Mouse (Mus musculus): Measurements from ENCODE around the gene U2af1l4. TPM values are rescaled to one million over a fixed set of nuclear protein-coding genes. Genes with fewer than 3 reads are reported as not detected.

U2af1l4 gene
- polyA plus RNA-seq, 1 experiment from 2014 or later, result 73.8 TPM

DNA sequence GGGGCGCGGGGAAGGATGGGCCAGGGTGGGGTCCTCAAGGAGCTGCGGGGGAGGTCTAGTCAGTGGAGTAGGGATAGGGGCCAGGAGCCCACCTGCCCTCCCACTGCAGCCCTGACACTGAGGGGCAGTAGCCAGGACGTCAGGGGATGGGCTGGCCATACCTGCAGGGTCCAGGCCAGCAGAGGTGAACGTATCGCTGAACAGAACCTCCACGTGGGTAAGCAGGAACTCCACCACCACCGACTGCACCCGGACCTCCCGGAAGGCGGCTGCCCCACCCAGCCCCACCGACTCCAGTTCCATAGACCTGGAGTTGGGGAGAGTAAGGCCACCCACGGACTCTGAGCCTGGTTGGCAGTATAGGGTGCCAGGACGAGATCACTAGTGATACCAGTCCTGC is 36.1 kb upstream of the U2af1l4 start:
- no peak overlapping the region for H3K4me2 ChIP-seq (ENCODE audit: low read depth, low read length)
- H3K4me3 ChIP-seq (ENCODE audit: low read length), result no peak overlapping the region
- no peaks in the 10 kb centered on the region for H3K9me3 ChIP-seq (ENCODE audit: control insufficient read depth, low read length)
- H3K9ac ChIP-seq (ENCODE audit: low read depth, low read length), result 0 out of 2 replicates have a peak overlapping the region, but pooled peaks have one; percentile 57
- H3K4me1 ChIP-seq (ENCODE audit: control insufficient read depth, insufficient read depth, low read length), result peaks cover 10% of the 10 kb centered on the region
- ATAC-seq, result no peak
- no peaks in the 10 kb centered on the region for H3K27me3 ChIP-seq (replicated peaks; ENCODE audit: control insufficient read depth, insufficient read depth, low read length)
- H3K36me3 ChIP-seq (ENCODE audit: control insufficient read depth, insufficient read depth, low read length), result peaks cover 23% of the 10 kb centered on the region
- no peak overlapping the region for H3K27ac ChIP-seq (ENCODE audit: low read length)
- WGBS, result 77% methylated on average over 14 of the region's 14 CpGs

DNA sequence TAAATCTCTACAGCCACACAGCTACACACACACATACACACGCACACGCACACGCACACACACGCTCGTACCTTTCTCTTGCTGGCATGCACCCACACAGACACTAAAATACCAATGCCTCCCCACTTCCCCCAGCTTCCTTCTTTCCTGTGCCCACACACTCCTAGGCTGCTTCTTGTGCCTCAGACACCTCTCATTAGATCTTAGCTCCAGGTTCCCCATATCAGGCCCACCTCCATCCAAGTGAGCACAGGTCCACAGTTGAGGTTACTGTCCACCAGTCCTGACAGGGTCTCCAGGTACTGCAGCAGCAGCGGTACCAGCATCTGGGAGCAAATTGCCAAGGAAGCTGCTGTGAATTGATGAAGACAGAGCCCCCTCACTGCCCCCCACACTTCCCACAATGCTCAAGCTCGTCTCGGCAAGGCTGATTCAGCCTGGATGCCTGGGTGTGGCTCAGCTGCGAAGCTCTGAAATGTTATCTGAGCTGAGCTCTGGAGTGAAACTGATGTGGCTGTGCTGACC is 31.7 kb upstream of the U2af1l4 start:
- no peak overlapping the region for H3K4me3 ChIP-seq (ENCODE audit: low read length)
- 76% methylated on average over 9 of the region's 9 CpGs for WGBS
- no peaks in the 10 kb centered on the region for H3K9me3 ChIP-seq (ENCODE audit: control insufficient read depth, low read length)
- no peak overlapping the region for H3K4me2 ChIP-seq (ENCODE audit: low read depth, low read length)
- H3K27ac ChIP-seq (ENCODE audit: low read length), result no peak overlapping the region
- peaks cover 14% of the 10 kb centered on the region; the same call in 1 of the 2 replicates for H3K36me3 ChIP-seq (ENCODE audit: control insufficient read depth, insufficient read depth, low read length)
- H3K9ac ChIP-seq (ENCODE audit: low read depth, low read length), result 0 out of 2 replicates have a peak overlapping the region, but pooled peaks have one; percentile 16
- H3K27me3 ChIP-seq (replicated peaks; ENCODE audit: control insufficient read depth, insufficient read depth, low read length), result no peaks in the 10 kb centered on the region
- H3K4me1 ChIP-seq (ENCODE audit: control insufficient read depth, insufficient read depth, low read length), result peaks cover 30% of the 10 kb centered on the region
- ATAC-seq, result no peak

GRCm38 (mm10) chr7:30532931-30533330 is 30.2 kb upstream of the U2af1l4 start:
- peak overlapping the region; percentile 40; the same call in 1 of the 2 replicates for H3K9ac ChIP-seq (ENCODE audit: low read depth, low read length)
- no peak overlapping the region; the same call in 1 of the 2 replicates for H3K27ac ChIP-seq (ENCODE audit: low read length)
- H3K4me2 ChIP-seq (ENCODE audit: low read depth, low read length), result peak overlapping the region; percentile 19; the same call in 1 of the 2 replicates
- no peaks in the 10 kb centered on the region for H3K27me3 ChIP-seq (replicated peaks; ENCODE audit: control insufficient read depth, insufficient read depth, low read length)
- peaks cover 10% of the 10 kb centered on the region; the same call in 1 of the 2 replicates for H3K36me3 ChIP-seq (ENCODE audit: control insufficient read depth, insufficient read depth, low read length)
- WGBS, result 40% methylated on average over 8 of the region's 8 CpGs
- H3K4me1 ChIP-seq (ENCODE audit: control insufficient read depth, insufficient read depth, low read length), result peaks cover 27% of the 10 kb centered on the region
- no peaks in the 10 kb centered on the region for H3K9me3 ChIP-seq (ENCODE audit: control insufficient read depth, low read length)
- no peak for ATAC-seq
- H3K4me3 ChIP-seq (ENCODE audit: low read length), result no peak overlapping the region

- H3K27ac ChIP-seq (ENCODE audit: low read length), result no peak overlapping the region; the same call in 1 of the 2 replicates
These were observed 29.0 kb upstream of the U2af1l4 start for GRCm38 (mm10) chr7:30533941-30534632.

DNA sequence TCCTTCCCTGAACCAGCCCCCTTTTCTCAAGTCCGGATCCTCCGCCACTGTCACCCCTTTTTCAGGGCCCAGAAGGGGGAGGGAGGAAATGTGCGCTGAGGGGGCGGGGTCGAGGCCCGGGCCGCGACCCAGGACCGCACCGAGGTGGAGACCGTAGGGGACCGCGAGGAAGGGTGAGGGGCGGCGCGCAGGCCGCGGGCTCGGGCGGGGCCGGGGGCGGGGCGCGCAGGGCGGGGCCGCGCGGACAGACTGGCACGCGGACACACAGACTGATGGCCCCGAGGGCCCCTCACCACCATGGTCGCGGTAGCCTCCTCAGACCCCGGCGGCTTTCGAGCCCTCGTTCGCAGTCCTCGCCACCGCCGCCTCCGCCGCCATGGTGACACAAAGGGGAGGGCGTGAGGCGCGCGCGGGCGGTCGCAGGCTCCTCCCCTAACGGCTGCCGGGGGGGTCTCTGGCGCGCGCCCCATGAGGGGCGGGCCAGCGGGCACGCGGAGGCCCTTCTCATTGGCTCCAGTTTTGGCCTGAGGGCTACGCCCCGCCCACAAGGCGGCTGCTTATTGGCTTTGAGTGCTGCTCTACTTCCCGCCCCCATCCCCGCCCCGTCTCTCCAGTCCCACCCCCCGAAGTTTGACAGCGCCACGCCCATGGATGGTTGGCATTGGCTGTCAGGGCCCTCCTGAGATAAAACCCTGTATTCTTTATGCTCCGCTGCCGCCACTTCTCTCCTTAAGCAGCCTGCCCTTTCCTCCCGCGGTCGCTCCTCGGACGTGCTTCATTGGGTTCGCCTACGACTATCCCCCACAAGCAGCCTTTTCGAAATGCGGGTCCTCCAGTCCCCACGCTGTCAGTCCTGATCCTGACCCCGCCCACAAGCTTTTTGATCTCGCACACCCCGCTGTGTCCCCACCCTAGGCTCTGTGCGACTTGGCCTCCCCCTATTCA is 28.2 kb upstream of the U2af1l4 start, which contains the start of gene Arhgap33:
Gene Arhgap33, minus strand, starts transcription at position 428 of the 945 bp plus-strand sequence.
- Histone ChIP-seq H3K4me1 (ENCODE audit: control insufficient read depth, insufficient read depth, low read length) (peaks cover 27% of the 10 kb centered on the region), H3K4me2 (ENCODE audit: low read depth, low read length) (peak within 1 kb of the TSS; percentile 97), H3K36me3 (ENCODE audit: control insufficient read depth, insufficient read depth, low read length) (no peaks in the 10 kb centered on the region), H3K27me3 (replicated peaks; ENCODE audit: control insufficient read depth, insufficient read depth, low read length) (no peaks in the 10 kb centered on the region), H3K9ac (ENCODE audit: low read depth, low read length) (peak within 1 kb of the TSS; percentile 78), H3K4me3 (ENCODE audit: low read length) (peak within 1 kb of the TSS; percentile 80), H3K9me3 (ENCODE audit: control insufficient read depth, low read length) (no peaks in the 10 kb centered on the region), H3K27ac (ENCODE audit: low read length) (peak within 1 kb of the TSS; percentile 63)
- peak; percentile 94 for ATAC-seq
- under 1% methylated on average over 72 of the region's 84 CpGs for WGBS

More at GRCm38 (mm10) chr7:30533941-30534632, 29.0 kb upstream of the U2af1l4 start:
- Histone ChIP-seq H3K27me3 (replicated peaks; ENCODE audit: control insufficient read depth, insufficient read depth, low read length) (no peaks in the 10 kb centered on the region), H3K4me3 (ENCODE audit: low read length) (peak overlapping the region; percentile 80), H3K36me3 (ENCODE audit: control insufficient read depth, insufficient read depth, low read length) (peaks cover 4% of the 10 kb centered on the region; the same call in 1 of the 2 replicates), H3K9ac (ENCODE audit: low read depth, low read length) (peak overlapping the region; percentile 78), H3K4me2 (ENCODE audit: low read depth, low read length) (peak overlapping the region; percentile 97), H3K4me1 (ENCODE audit: control insufficient read depth, insufficient read depth, low read length) (peaks cover 27% of the 10 kb centered on the region), H3K9me3 (ENCODE audit: control insufficient read depth, low read length) (no peaks in the 10 kb centered on the region)
- peak; percentile 16 for ATAC-seq
- WGBS, result 14% methylated on average over 23 of the region's 26 CpGs

GRCm38 (mm10) chr7:30540572-30540971 is 22.5 kb upstream of the U2af1l4 start:
- Histone ChIP-seq H3K4me2 (ENCODE audit: low read depth, low read length) (no peak overlapping the region), H3K36me3 (ENCODE audit: control insufficient read depth, insufficient read depth, low read length) (peaks cover 8% of the 10 kb centered on the region; the same call in 1 of the 2 replicates), H3K27me3 (replicated peaks; ENCODE audit: control insufficient read depth, insufficient read depth, low read length) (no peaks in the 10 kb centered on the region), H3K9ac (ENCODE audit: low read depth, low read length) (no peak overlapping the region), H3K4me1 (ENCODE audit: control insufficient read depth, insufficient read depth, low read length) (peaks cover under 1% of the 10 kb centered on the region), H3K4me3 (ENCODE audit: low read length) (no peak overlapping the region), H3K9me3 (ENCODE audit: control insufficient read depth, low read length) (no peaks in the 10 kb centered on the region), H3K27ac (ENCODE audit: low read length) (no peak overlapping the region)
- WGBS, result 90% methylated on average over 7 of the region's 7 CpGs
- no peak for ATAC-seq

DNA sequence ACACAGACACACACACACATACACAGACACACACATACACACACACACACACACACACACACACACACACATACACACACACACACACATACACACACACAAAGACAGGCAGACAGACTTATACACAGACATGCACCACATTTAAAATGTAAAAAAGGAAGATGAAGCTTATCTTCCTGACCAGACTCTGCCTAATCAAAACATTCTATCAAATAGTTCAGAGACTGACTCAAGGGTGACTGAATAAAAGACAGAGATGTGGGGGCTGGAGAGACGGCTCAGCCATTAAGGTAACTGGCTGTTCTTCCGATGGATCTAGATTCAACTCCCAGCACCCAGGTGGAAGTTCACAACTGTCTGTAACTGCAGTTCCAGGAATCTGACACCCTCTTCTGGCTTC is 18.8 kb upstream of the U2af1l4 start:
- ATAC-seq, result no peak
- WGBS, result 94% methylated on average over 2 of the region's 2 CpGs
- Histone ChIP-seq H3K36me3 (ENCODE audit: control insufficient read depth, insufficient read depth, low read length) (peaks cover 11% of the 10 kb centered on the region), H3K9me3 (ENCODE audit: control insufficient read depth, low read length) (no peaks in the 10 kb centered on the region), H3K4me3 (ENCODE audit: low read length) (no peak overlapping the region), H3K4me2 (ENCODE audit: low read depth, low read length) (no peak overlapping the region), H3K4me1 (ENCODE audit: control insufficient read depth, insufficient read depth, low read length) (no peaks in the 10 kb centered on the region), H3K9ac (ENCODE audit: low read depth, low read length) (no peak overlapping the region), H3K27me3 (replicated peaks; ENCODE audit: control insufficient read depth, insufficient read depth, low read length) (no peaks in the 10 kb centered on the region), H3K27ac (ENCODE audit: low read length) (no peak overlapping the region)

DNA sequence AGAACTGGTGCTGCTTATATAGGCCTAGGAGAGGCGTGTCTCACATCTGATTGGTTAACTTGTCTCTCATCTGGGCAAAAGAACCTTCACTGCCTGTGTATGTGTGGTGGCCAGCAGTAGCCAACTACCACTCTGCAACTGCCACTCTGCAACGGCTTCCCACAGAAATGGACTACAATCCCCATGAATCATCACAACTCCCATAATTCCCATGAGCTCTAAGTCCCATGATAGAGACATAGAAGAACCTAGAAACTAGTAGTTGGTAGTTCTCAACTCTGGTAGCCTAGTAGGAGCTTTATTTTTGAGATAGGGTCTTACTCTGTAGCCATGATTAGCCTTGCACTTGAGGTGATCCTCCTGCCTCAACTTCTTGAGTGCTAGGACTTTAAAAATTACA is 13.2 kb upstream of the U2af1l4 start:
- ATAC-seq, result no peak
- peaks cover 6% of the 10 kb centered on the region for H3K36me3 ChIP-seq (ENCODE audit: control insufficient read depth, insufficient read depth, low read length)

DNA sequence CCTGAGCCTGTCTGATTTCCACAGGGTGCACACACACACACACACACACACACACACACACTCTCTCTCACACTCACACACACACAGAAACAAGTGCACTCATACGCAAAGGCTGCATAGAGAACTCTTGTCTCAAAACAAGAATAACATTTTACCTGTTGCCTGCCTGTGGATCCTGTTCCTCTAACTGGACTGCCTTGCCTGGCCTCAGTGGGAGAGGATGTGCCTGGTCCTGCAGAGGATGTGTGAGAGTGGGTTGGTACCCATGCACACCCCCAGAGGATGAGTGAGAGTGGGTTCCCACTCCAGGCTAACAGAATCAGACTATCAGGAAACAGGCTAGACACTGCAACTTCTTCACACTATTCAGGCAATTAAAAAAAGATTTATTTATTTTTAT is 12.5 kb upstream of the U2af1l4 start:
- Histone ChIP-seq H3K9ac (ENCODE audit: low read depth, low read length) (no peak overlapping the region), H3K4me1 (ENCODE audit: control insufficient read depth, insufficient read depth, low read length) (peaks cover 9% of the 10 kb centered on the region), H3K9me3 (ENCODE audit: control insufficient read depth, low read length) (no peaks in the 10 kb centered on the region), H3K36me3 (ENCODE audit: control insufficient read depth, insufficient read depth, low read length) (peaks cover 6% of the 10 kb centered on the region), H3K27ac (ENCODE audit: low read length) (no peak overlapping the region), H3K4me2 (ENCODE audit: low read depth, low read length) (no peak overlapping the region), H3K27me3 (replicated peaks; ENCODE audit: control insufficient read depth, insufficient read depth, low read length) (no peaks in the 10 kb centered on the region), H3K4me3 (ENCODE audit: low read length) (no peak overlapping the region)
- WGBS, result 97% methylated on average over 1 of the region's 1 CpGs
- no peak for ATAC-seq

More for the DNA sequence above, 13.2 kb upstream of the U2af1l4 start:
- H3K9me3 ChIP-seq (ENCODE audit: control insufficient read depth, low read length), result no peaks in the 10 kb centered on the region
- H3K9ac ChIP-seq (ENCODE audit: low read depth, low read length), result no peak overlapping the region
- 95% methylated on average over 2 of the region's 2 CpGs for WGBS
- no peak overlapping the region for H3K27ac ChIP-seq (ENCODE audit: low read length)
- peaks cover 9% of the 10 kb centered on the region for H3K4me1 ChIP-seq (ENCODE audit: control insufficient read depth, insufficient read depth, low read length)
- no peak overlapping the region for H3K4me2 ChIP-seq (ENCODE audit: low read depth, low read length)
- no peak overlapping the region for H3K4me3 ChIP-seq (ENCODE audit: low read length)
- no peaks in the 10 kb centered on the region for H3K27me3 ChIP-seq (replicated peaks; ENCODE audit: control insufficient read depth, insufficient read depth, low read length)

Measured in intestine, embryonic 16.5 days (tissue).